Mouse (Mus musculus) liver, embryonic 11.5 days (tissue): ENCODE results near the gene Csf2rb2. TPM values are rescaled to one million over a fixed set of nuclear protein-coding genes. Genes with fewer than 3 reads are reported as not detected.
"Not testable (repeated sequence)": the region's sequence is repeated elsewhere in the genome, so short reads cannot be mapped to it uniquely, and the experiment has no call there.

Experiments used
- ATAC-seq: fragments of 200-750 bp; cut with Nextera tagmentation; replicated peaks from 2 replicates; pipeline ENCODE4 v1.8.0; 2017; ENCODE audit warnings: moderate number of reproducible peaks, mild to moderate bottlenecking, moderate TSS enrichment, moderate library complexity; ENCODE audit not compliant: low FRiP score
- DNase-seq: peaks from one replicate; pipeline ENCODE4 v3.0.0-alpha.2; 2017; ENCODE audit warnings: low spot score
- H3K27ac ChIP-seq: fragments of 300-500 bp; sonication (generic); 2 replicates; pipeline ENCODE4 v1.5.1; 2014; ENCODE audit warnings: mild to moderate bottlenecking, low read depth, low read length, control low read depth
- H3K27me3 ChIP-seq: fragments of 300-500 bp; sonication (generic); replicated peaks from 2 replicates; pipeline ENCODE4 v1.6.1; 2014; ENCODE audit warnings: low read length, mixed read lengths; ENCODE audit not compliant: control insufficient read depth, insufficient read depth
- H3K36me3 ChIP-seq: fragments of 300-500 bp; sonication (generic); 2 replicates; pipeline ENCODE4 v1.6.1; 2014; ENCODE audit warnings: mild to moderate bottlenecking, low read length, moderate library complexity, mixed read lengths; ENCODE audit not compliant: control insufficient read depth, insufficient read depth
- H3K4me1 ChIP-seq: fragments of 300-500 bp; sonication (generic); replicated peaks from 2 replicates; pipeline ENCODE4 v1.6.1; 2014; ENCODE audit warnings: low read length, mixed read lengths; ENCODE audit not compliant: control insufficient read depth, insufficient read depth
- H3K4me2 ChIP-seq: fragments of 300-500 bp; sonication (generic); 2 replicates; pipeline ENCODE4 v1.6.1; 2014; ENCODE audit warnings: mild to moderate bottlenecking, control low read depth, moderate library complexity
- H3K4me3 ChIP-seq: fragments of 300-500 bp; sonication (generic); 2 replicates; pipeline ENCODE4 v1.5.1; 2014; ENCODE audit warnings: low read depth, low read length, control low read depth
- H3K9ac ChIP-seq: fragments of 300-500 bp; sonication (generic); 2 replicates; pipeline ENCODE4 v1.6.1; 2014; ENCODE audit warnings: low read depth, low read length, control low read depth
- H3K9me3 ChIP-seq: fragments of 300-500 bp; sonication (generic); 2 replicates; pipeline ENCODE4 v1.6.1; 2016; ENCODE audit warnings: low read length, inconsistent platforms, mixed read lengths; ENCODE audit not compliant: control insufficient read depth
- WGBS: fragments of 180-500 bp; shearing (Covaris S2); extraction: QIAGEN DNeasy Blood & Tissue Kit; methylation state at CpG from one replicate; pipeline ENCODE4 v1.1.7; 2014; 5-methylcytosine and 5-hydroxymethylcytosine counted together
- polyA plus RNA-seq: library from polyadenylated mRNA; unstranded; fragments of >200 nt; fragmentation: Nextera tagmentation; extraction: Ambion mirVana; gene quantifications from 2 replicates; pipeline ENCODE4 v1.2.1, GENCODE M21; 2014

The Csf2rb2 gene
- polyA plus RNA-seq, 1 experiment from 2014 or later: 1.5 TPM

DNA sequence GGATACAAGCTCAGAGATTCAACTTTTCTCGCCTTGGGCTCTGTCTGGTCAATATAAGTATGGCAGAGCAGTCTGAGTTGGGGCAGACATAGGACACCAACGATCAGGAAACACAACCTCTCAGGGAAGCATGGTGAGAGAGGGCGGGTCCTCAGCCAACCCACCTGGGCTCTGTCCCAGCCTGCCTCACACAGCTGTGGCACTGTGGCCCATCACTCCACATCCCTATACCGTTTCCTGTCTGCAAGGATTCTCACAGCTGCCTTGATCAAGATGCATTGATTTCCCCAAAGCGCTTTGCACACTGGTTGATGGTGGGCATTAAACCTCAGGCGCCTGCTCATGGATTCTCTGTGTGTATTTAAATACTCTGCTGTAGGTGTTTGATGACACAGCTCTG lies 27.5 kb upstream of the Csf2rb2 start:
- H3K27me3 ChIP-seq: no peaks in the 10 kb centered on the region; the same call in 1 of the 2 replicates
- H3K4me3 ChIP-seq: no peak overlapping the region
- H3K4me2 ChIP-seq: no peak overlapping the region
- ATAC-seq (no peak), DNase-seq (no peak)
- no peaks in the 10 kb centered on the region for H3K36me3 ChIP-seq
- H3K4me1 ChIP-seq: no peaks in the 10 kb centered on the region; the same call in 1 of the 2 replicates
- H3K9me3 ChIP-seq: no peaks in the 10 kb centered on the region
- no peak overlapping the region for H3K9ac ChIP-seq
- 75% methylated on average over 6 of the region's 6 CpGs for WGBS
- no peak overlapping the region for H3K27ac ChIP-seq

- Histone ChIP-seq H3K9ac (no peak overlapping the region), H3K36me3 (no peaks in the 10 kb centered on the region), H3K27me3 (no peaks in the 10 kb centered on the region; the same call in 1 of the 2 replicates), H3K9me3 (no peaks in the 10 kb centered on the region), H3K4me1 (no peaks in the 10 kb centered on the region; the same call in 1 of the 2 replicates), H3K27ac (no peak overlapping the region), H3K4me2 (no peak overlapping the region), H3K4me3 (no peak overlapping the region)
- 60% methylated on average over 5 of the region's 5 CpGs for WGBS
- no peak for DNase-seq
- ATAC-seq: no peak
Observed at GRCm38 (mm10) chr15:78331523-78332340, 26.2 kb upstream of the Csf2rb2 start.

- Histone ChIP-seq H3K9ac (no peak overlapping the region), H3K4me2 (no peak overlapping the region), H3K27me3 (no peaks in the 10 kb centered on the region; the same call in 1 of the 2 replicates), H3K4me3 (no peak overlapping the region), H3K4me1 (no peaks in the 10 kb centered on the region; the same call in 1 of the 2 replicates), H3K9me3 (no peaks in the 10 kb centered on the region), H3K27ac (no peak overlapping the region), H3K36me3 (no peaks in the 10 kb centered on the region)
- ATAC-seq: no peak
- DNase-seq: no peak
- 84% methylated on average over 4 of the region's 4 CpGs for whole genome bisulfite sequencing
Observed at GRCm38 (mm10) chr15:78330706-78331105, 25.2 kb upstream of the Csf2rb2 start.

DNA sequence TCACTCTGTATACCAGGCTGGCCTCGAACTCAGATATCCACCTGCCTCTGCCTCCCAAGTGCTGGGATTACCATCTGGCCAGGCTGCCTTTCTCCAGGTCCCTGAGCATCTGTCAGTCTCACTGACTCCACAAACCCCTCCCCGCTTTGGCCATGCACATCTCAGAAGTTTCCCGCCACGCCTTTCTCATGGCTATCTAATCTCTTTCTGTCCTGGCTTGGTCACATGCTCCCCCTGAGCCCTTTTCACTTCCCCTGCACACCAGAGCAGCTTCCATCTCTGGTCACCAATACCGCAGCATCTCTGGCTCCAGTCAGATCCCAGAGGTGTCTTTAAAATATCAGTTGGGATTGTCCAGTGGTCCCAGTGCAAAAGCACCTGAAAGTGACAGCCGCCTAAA lies 24.5 kb upstream of the Csf2rb2 start:
- not testable (repeated sequence) for H3K27me3 ChIP-seq, H3K4me3 ChIP-seq, H3K27ac ChIP-seq, H3K9ac ChIP-seq, H3K4me1 ChIP-seq, H3K4me2 ChIP-seq, DNase-seq, H3K36me3 ChIP-seq, H3K9me3 ChIP-seq, ATAC-seq
- 46% methylated on average over 6 of the region's 6 CpGs for WGBS

- Histone ChIP-seq H3K36me3 (no peaks in the 10 kb centered on the region), H3K27ac (no peak overlapping the region), H3K27me3 (no peaks in the 10 kb centered on the region; the same call in 1 of the 2 replicates), H3K4me3 (no peak overlapping the region), H3K9me3 (no peaks in the 10 kb centered on the region), H3K4me1 (peaks cover 3% of the 10 kb centered on the region), H3K9ac (no peak overlapping the region), H3K4me2 (no peak overlapping the region)
- no peak for DNase-seq
- no peak for ATAC-seq
- 87% methylated on average over 3 of the region's 3 CpGs for WGBS
Observed at GRCm38 (mm10) chr15:78328520-78329097, 23.1 kb upstream of the Csf2rb2 start.

GRCm38 (mm10) chr15:78327753-78328341 lies 22.3 kb upstream of the Csf2rb2 start:
- H3K4me1 ChIP-seq, H3K27ac ChIP-seq, ATAC-seq, H3K4me3 ChIP-seq, H3K27me3 ChIP-seq, H3K9ac ChIP-seq, DNase-seq, H3K9me3 ChIP-seq, H3K36me3 ChIP-seq: not testable (repeated sequence)
- H3K4me2 ChIP-seq: peak overlapping the region; percentile 31
- 72% methylated on average over 6 of the region's 6 CpGs for WGBS

DNA sequence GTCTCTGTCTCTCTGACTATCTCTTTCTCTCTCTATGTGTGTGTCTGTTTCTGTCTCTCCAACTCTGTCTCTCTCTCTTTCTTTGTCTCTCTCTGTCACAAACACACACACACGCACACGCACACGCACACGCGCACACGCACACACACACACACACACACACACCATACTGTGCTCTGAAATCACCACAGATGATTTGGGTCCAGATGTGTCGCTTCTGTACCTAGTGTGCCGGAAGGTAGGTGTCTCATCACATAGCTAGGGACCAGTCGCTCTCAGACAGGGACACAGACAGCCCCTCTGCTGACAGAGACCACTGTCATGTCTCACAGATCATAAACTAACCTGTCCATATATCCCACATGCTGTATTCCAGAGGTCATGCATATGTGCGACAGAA lies 21.2 kb upstream of the Csf2rb2 start:
- H3K4me2 ChIP-seq: peak overlapping the region; percentile 10; the same call in 1 of the 2 replicates
- no peak overlapping the region for H3K9ac ChIP-seq
- no peak overlapping the region for H3K27ac ChIP-seq
- H3K4me1 ChIP-seq: peaks cover 3% of the 10 kb centered on the region
- DNase-seq (no peak), ATAC-seq (no peak)
- no peaks in the 10 kb centered on the region for H3K27me3 ChIP-seq
- H3K9me3 ChIP-seq: no peaks in the 10 kb centered on the region
- H3K4me3 ChIP-seq: peak overlapping the region; percentile 26; the same call in 1 of the 2 replicates
- no peaks in the 10 kb centered on the region for H3K36me3 ChIP-seq
- WGBS: 89% methylated on average over 10 of the region's 10 CpGs

DNA sequence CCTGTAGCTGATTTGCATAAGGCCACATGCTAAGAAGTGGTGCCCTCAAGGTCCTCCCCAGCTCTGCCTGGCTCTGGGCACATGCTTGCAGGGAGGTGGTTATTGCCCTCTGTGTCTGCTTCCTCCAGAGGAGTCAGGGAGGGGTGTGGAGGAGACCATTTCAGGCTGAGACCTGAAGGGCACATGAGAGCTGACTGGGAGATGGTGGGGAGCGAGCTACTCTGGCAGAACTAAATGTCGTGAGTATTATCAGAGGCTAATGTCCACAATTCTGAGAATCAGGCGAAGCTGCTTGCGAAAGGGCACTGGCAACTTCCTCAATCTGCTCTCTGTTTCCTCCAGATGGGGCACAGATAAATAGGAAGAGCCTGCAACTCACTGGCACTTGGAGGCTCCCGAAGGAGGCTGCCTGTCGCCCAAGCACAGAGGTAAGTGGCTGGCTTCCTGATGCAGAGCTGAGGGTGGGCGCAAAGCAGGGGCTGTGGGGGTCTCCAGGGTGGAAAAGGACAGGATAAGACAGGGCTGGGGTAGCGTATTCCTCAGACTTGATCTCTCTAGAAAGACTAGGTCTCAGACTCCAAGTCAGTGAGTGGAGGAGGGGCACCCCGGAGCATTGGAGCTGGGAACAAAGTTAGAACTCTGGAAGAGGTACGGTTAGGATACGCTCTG lies 20.3 kb upstream of the Csf2rb2 start, which contains the start of gene Csf2rb:
Csf2rb (plus strand) TSS at position 82 of the 669 bp plus-strand sequence.
- Histone ChIP-seq H3K9me3 (no peaks in the 10 kb centered on the region), H3K36me3 (no peaks in the 10 kb centered on the region), H3K27me3 (no peaks in the 10 kb centered on the region), H3K4me2 (peak within 1 kb of the TSS; percentile 34), H3K27ac (no peak within 1 kb of the TSS), H3K9ac (no peak within 1 kb of the TSS), H3K4me3 (peak within 1 kb of the TSS; percentile 26), H3K4me1 (peaks cover 6% of the 10 kb centered on the region)
- ATAC-seq: no peak
- DNase-seq: no peak
- 39% methylated on average over 11 of the region's 11 CpGs for WGBS
